Mouse (Mus musculus) embryonic fibroblast, embryonic 13.5 days (primary cell): ENCODE measurements around the gene Tnfrsf13c. TPM values are rescaled to one million over a fixed set of nuclear protein-coding genes. Genes with fewer than 3 reads are reported as not detected.
A peak's percentile ranks its signal among the peaks of the same experiment; 100 is the strongest.

Experiments
- H3K27ac ChIP-seq: 2 replicates; pipeline ENCODE4 v1.5.1; 2012; ENCODE audit warnings: low read length, control low read depth, inconsistent platforms; ENCODE audit not compliant: insufficient read depth
- H3K4me1 ChIP-seq: 2 replicates; pipeline ENCODE4 v1.6.1; 2011; ENCODE audit warnings: low read length; ENCODE audit not compliant: control insufficient read depth, insufficient read depth
- H3K4me3 ChIP-seq: 2 replicates; pipeline ENCODE4 v1.5.1; 2011; ENCODE audit warnings: mild to moderate bottlenecking, control low read depth, low read length; ENCODE audit not compliant: insufficient read depth
- CTCF ChIP-seq: IDR thresholded peaks from 2 replicates; pipeline ENCODE4 v1.5.1; 2011; ENCODE audit warnings: mild to moderate bottlenecking, control low read depth, low read length, moderate library complexity, borderline replicate concordance; ENCODE audit not compliant: insufficient read depth
- POLR2A ChIP-seq: IDR thresholded peaks from 2 replicates; pipeline ENCODE4 v1.6.1; 2011; ENCODE audit warnings: low read depth, mild to moderate bottlenecking, control low read depth, low read length, moderate library complexity
- polyA plus RNA-seq: library from polyadenylated mRNA; stranded (reverse); fragments of >200 nt; gene quantifications from 2 replicates; pipeline ENCODE4 v1.2.4, GENCODE M21; 2011; ENCODE audit warnings: low read depth; ENCODE audit not compliant: missing spikeins, insufficient read length

Tnfrsf13c gene
- polyA plus RNA-seq, 1 experiment: not detected

- H3K4me1 ChIP-seq: no peaks in the 10 kb centered on the region
- TF ChIP-seq CTCF (no peak), POLR2A (no peak)
These were observed 38.0 kb downstream of the Tnfrsf13c start for GRCm38 (mm10) chr15:82186131-82186530.

GRCm38 (mm10) chr15:82185062-82185783 lies 38.9 kb downstream of the Tnfrsf13c start:
- Histone ChIP-seq H3K4me1 (no peaks in the 10 kb centered on the region), H3K27ac (no peak overlapping the region), H3K4me3 (no peak overlapping the region)
- no peak for TF ChIP-seq CTCF
- TF ChIP-seq POLR2A: no peak

More at GRCm38 (mm10) chr15:82186131-82186530, 38.0 kb downstream of the Tnfrsf13c start:
- Histone ChIP-seq H3K4me3 (no peak overlapping the region), H3K27ac (no peak overlapping the region)

- TF ChIP-seq POLR2A (no peak), CTCF (no peak)
- Histone ChIP-seq H3K4me1 (no peaks in the 10 kb centered on the region), H3K4me3 (no peak overlapping the region), H3K27ac (no peak overlapping the region)
These were observed 39.5 kb downstream of the Tnfrsf13c start for GRCm38 (mm10) chr15:82184656-82185055.

GRCm38 (mm10) chr15:82184183-82184582 lies 40.0 kb downstream of the Tnfrsf13c start:
- Histone ChIP-seq H3K27ac (no peak overlapping the region), H3K4me1 (no peaks in the 10 kb centered on the region), H3K4me3 (no peak overlapping the region)
- no peak for TF ChIP-seq CTCF
- TF ChIP-seq POLR2A: no peak

- Histone ChIP-seq H3K4me3 (no peak overlapping the region), H3K27ac (no peak overlapping the region), H3K4me1 (no peaks in the 10 kb centered on the region)
- TF ChIP-seq POLR2A: no peak
- TF ChIP-seq CTCF: no peak
These were observed 40.6 kb downstream of the Tnfrsf13c start for GRCm38 (mm10) chr15:82183596-82183995.

GRCm38 (mm10) chr15:82182311-82182710 lies 41.9 kb downstream of the Tnfrsf13c start:
- TF ChIP-seq POLR2A: no peak
- peak; percentile 22; the same call in 1 of the 2 replicates for TF ChIP-seq CTCF
- H3K27ac ChIP-seq: no peak overlapping the region
- H3K4me3 ChIP-seq: no peak overlapping the region
- H3K4me1 ChIP-seq: no peaks in the 10 kb centered on the region

- TF ChIP-seq CTCF (no peak), POLR2A (no peak)
- Histone ChIP-seq H3K27ac (no peak overlapping the region), H3K4me1 (no peaks in the 10 kb centered on the region), H3K4me3 (no peak overlapping the region)
These were observed 43.0 kb downstream of the Tnfrsf13c start for GRCm38 (mm10) chr15:82181131-82181530.

- TF ChIP-seq POLR2A (no peak), CTCF (no peak)
- H3K4me3 ChIP-seq: no peak overlapping the region
- no peaks in the 10 kb centered on the region for H3K4me1 ChIP-seq
- no peak overlapping the region for H3K27ac ChIP-seq
These were observed 46.4 kb downstream of the Tnfrsf13c start for GRCm38 (mm10) chr15:82177743-82178290.

- no peaks in the 10 kb centered on the region for H3K4me1 ChIP-seq
- no peak overlapping the region for H3K27ac ChIP-seq
- no peak overlapping the region for H3K4me3 ChIP-seq
- TF ChIP-seq POLR2A (no peak), CTCF (no peak)
These were observed 49.1 kb downstream of the Tnfrsf13c start for GRCm38 (mm10) chr15:82175091-82175490.

GRCm38 (mm10) chr15:82172648-82173047 lies 51.5 kb downstream of the Tnfrsf13c start:
- no peak for TF ChIP-seq CTCF
- no peak for TF ChIP-seq POLR2A
- no peaks in the 10 kb centered on the region for H3K4me1 ChIP-seq
- no peak overlapping the region for H3K27ac ChIP-seq
- no peak overlapping the region for H3K4me3 ChIP-seq

Other genes starting within 250 kb of the Tnfrsf13c start
- gene 1700029P11Rik, start 243.8 kb downstream of the Tnfrsf13c start, polyA plus RNA-seq: not detected in 2 replicates
- gene Xrcc6, start 236.5 kb downstream of the Tnfrsf13c start, polyA plus RNA-seq: 37.4 and 38.1 TPM in 2 replicates
- 49.4 and 50.2 TPM in 2 replicates for gene Desi1, start 190.5 kb downstream of the Tnfrsf13c start, polyA plus RNA-seq
- 176 and 193 TPM in 2 replicates for gene Snu13, start 176.8 kb downstream of the Tnfrsf13c start, polyA plus RNA-seq
- gene 4930407I10Rik, start 165.2 kb downstream of the Tnfrsf13c start, polyA plus RNA-seq: not detected in 2 replicates
- gene Mei1, start 154.4 kb downstream of the Tnfrsf13c start, polyA plus RNA-seq: not detected in 2 replicates
- gene Ccdc134, start 96.4 kb downstream of the Tnfrsf13c start, polyA plus RNA-seq: 15.0 and 18.6 TPM in 2 replicates
- 86.4 and 87.3 TPM in 2 replicates for gene Srebf2, start 77.2 kb downstream of the Tnfrsf13c start, polyA plus RNA-seq
- not detected in 2 replicates for gene Shisa8, start 11.6 kb downstream of the Tnfrsf13c start, polyA plus RNA-seq
- gene Cenpm, start 20.4 kb upstream of the Tnfrsf13c start, polyA plus RNA-seq: 13.1 and 16.1 TPM in 2 replicates
- gene 1500009C09Rik, start 28.0 kb upstream of the Tnfrsf13c start, polyA plus RNA-seq: not detected in 2 replicates
- 1.6 and 2.8 TPM in 2 replicates for gene Sept3, start 50.5 kb upstream of the Tnfrsf13c start, polyA plus RNA-seq
- not detected in 2 replicates for gene Wbp2nl, start 74.6 kb upstream of the Tnfrsf13c start, polyA plus RNA-seq
- gene Naga, start 114.6 kb upstream of the Tnfrsf13c start, polyA plus RNA-seq: 42.6 and 42.8 TPM in 2 replicates
- 3.1 and 8.1 TPM in 2 replicates for gene Pheta2, start 114.6 kb upstream of the Tnfrsf13c start, polyA plus RNA-seq
- 99.2 and 103 TPM in 2 replicates for gene Smdt1, start 114.6 kb upstream of the Tnfrsf13c start, polyA plus RNA-seq
- gene Ndufa6, start 130.0 kb upstream of the Tnfrsf13c start, polyA plus RNA-seq: 154 and 171 TPM in 2 replicates
- gene Cyp2d22, start 155.9 kb upstream of the Tnfrsf13c start, polyA plus RNA-seq: 4.4 and 4.9 TPM in 2 replicates
- not detected in 2 replicates for gene Cyp2d11, start 169.7 kb upstream of the Tnfrsf13c start, polyA plus RNA-seq
- not detected in 2 replicates for gene Cyp2d10, start 182.8 kb upstream of the Tnfrsf13c start, polyA plus RNA-seq
- not detected in 2 replicates for gene Cyp2d9, start 209.1 kb upstream of the Tnfrsf13c start, polyA plus RNA-seq